Mouse (Mus musculus): ENCODE measurements around the gene Exoc1.

Exoc1 gene

GRCm38 (mm10) chr5:76529040-76529703 is at the start of gene Exoc1:
TSS of gene Exoc1 (plus strand) at chr5:76529311.
- DNase-seq (ENCODE audit: low read depth) = peak; percentile 92

DNA sequence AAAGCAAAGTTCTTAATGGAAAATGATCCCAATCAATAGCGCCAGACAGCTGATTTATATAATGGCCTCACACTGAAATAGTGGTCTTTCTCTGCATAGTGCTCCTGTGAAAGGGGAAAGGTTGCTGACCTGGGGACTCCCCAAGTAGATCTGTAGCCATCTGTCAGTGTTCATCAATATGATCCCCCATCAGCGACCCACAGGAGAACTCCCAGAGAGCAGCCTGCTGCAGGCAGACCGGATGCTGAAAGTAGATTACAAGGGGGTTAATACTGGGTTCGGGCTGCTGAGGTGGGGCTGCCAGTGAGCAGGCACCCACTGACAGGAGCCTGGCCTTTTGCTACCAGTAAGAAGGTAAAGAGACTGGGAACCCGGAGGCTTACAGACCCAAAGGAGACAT is 45.3 kb upstream of the Exoc1 start, which contains the start of gene Gm7271:
Gene Gm7271 (plus strand): TSS at position 230 of the 400 bp plus-strand sequence.
- DNase-seq (ENCODE audit: low read depth) = no peak

- no peak for DNase-seq (ENCODE audit: low read depth)
These were observed 34.0 kb upstream of the Exoc1 start for GRCm38 (mm10) chr5:76495126-76495525.

DNA sequence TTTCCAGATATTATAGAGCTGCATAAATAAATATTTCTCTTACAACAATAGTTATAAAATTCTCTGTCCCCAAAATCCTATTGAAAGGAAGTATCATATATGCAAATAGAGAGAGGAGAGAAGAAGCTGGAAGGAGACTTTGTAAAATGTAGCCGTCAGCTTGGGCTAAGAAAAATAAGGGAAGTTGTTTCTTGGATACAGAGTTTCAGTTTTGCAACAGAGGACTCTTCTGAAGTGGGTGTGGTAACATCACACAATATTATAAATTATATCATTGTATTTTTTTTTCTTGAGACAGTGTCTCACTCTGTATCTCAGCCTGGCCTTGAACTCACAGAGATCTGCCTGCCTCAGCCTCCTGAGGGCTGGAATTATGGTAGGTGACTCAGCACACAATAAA is 6.7 kb upstream of the Exoc1 start:
- no peak for DNase-seq (ENCODE audit: low read depth)

GRCm38 (mm10) chr5:76524623-76525022 is 4.5 kb upstream of the Exoc1 start:
- no peak for DNase-seq (ENCODE audit: low read depth)

DNA sequence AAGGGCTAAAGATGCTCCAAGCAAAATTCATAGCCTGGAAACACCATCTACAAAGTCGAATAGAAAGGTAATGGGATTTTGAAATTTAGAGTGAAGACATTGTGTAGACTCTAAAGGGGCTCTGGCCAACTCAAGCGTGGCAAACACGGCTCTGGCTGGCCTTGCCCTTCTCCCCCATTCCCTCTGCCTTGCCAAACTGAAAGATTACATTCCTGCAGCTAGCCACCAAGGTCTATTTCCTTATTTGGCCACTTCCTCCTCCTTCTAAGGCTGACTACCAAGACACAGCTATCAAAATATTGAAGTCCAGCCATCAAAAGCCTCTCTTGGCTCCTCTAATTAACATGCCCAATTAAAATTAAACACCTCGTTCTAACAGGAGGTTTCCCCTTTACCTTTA is 4.0 kb upstream of the Exoc1 start:
- no peak for DNase-seq (ENCODE audit: low read depth)

DNA sequence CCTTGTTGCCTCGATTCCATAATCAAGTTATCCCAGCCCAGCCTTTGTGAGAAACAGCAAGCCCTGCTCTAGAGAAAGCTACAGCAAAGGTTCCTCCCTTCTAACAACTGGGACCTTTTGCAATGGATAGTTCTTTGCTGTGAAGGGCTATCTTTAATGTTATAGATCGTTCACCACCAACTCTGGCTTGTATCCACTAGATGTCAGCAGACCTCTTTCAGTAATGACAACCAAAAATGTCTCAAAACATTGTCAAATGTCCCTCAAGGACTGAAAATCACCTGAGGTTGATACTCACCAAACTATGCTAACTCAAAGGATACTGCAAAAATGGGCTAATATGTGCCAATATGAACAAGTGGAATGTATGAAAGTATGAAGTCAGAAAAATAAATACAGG is 3.3 kb upstream of the Exoc1 start:
- DNase-seq (ENCODE audit: low read depth) = no peak

GRCm38 (mm10) chr5:76529704-76530066 is 574 bp downstream of the Exoc1 start:
- DNase-seq (ENCODE audit: low read depth) = no peak

- no peak for DNase-seq (ENCODE audit: low read depth)
These were observed 4.1 kb downstream of the Exoc1 start for GRCm38 (mm10) chr5:76533186-76533585.

- no peak for DNase-seq (ENCODE audit: low read depth)
These were observed 7.1 kb downstream of the Exoc1 start for GRCm38 (mm10) chr5:76536231-76536630.

DNA sequence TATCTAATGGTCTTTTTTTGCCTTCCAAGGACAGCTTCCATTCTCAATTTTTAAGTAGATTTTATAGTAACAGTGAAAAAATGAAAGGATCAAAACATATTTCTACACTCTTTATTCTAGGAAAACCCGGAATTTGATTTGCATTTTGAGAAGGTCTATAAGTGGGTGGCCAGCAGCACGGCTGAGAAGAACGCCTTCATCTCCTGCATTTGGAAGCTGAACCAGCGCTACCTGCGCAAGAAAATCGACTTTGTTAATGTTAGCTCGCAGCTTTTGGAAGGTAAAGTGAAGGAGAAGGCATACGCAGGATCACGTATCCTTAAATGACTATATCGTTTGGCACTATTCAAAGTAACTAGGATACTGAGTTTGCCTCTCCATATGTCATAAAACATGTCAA is 8.5 kb downstream of the Exoc1 start:
- DNase-seq (ENCODE audit: low read depth) = no peak

- DNase-seq (ENCODE audit: low read depth) = no peak
These were observed 11.1 kb downstream of the Exoc1 start for GRCm38 (mm10) chr5:76540181-76540580.

DNA sequence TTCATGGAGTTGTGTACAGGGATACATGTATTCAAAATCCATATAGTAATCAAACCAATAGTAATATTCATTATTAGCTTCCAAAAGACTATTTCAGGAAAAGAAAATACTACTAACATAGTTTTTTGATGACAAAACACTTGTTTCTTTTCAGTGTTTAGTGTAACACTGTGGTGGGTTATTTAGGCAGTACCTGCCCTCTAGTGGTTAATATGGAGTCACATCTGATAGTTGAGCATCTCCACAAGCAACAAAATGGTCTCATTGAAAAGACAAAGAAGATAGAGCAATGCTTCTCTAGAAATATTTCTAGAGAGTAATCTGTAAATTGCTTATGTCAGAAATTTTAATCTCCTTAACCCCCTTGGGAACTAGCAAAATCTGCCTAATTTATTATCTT is 11.7 kb downstream of the Exoc1 start:
- DNase-seq (ENCODE audit: low read depth) = peak; percentile 9

DNA sequence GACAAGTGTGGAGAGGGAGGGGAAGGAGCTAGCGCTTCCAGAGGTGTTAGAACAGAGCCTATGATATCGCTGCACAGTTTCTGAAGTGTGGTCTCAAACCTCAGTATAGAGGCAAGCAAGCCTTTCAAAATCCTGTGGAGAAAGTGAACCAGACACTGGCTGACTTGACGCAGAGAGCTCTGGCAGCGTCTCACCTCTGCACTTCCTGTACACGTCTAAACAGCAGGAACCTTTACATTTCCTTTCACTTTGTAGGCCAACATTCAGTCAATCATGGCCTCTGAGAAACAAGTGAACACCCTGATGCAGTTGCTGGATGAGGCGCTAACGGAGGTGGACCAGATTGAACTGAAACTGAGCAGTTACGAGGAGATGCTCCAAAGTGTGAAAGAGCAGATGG is 14.1 kb downstream of the Exoc1 start:
- DNase-seq (ENCODE audit: low read depth) = peak; percentile 27

DNA sequence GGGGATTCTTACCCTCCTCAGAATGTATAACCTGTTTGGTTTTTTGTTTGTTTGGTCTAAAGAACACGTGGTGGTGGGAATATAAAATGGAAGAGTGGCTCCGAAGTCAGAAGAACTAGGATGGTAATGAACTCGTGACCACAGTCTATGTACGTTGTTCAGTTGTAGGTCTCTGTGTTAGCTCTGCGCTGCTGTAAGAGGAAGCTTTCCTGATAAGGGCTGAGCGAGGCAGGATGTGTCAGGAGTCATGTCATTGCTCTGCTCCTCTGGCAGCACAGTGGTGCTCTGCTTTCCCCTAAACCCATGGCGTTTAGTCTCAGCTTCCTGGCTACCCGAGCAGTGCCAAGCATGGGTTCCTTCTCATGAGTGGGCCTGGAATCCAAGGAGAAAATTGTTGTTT is 21.3 kb downstream of the Exoc1 start:
- DNase-seq (ENCODE audit: low read depth) = no peak

GRCm38 (mm10) chr5:76565321-76565720 is 36.2 kb downstream of the Exoc1 start:
- DNase-seq (ENCODE audit: low read depth) = peak; percentile 89

- no peak for DNase-seq (ENCODE audit: low read depth)
These were observed 45.1 kb downstream of the Exoc1 start for GRCm38 (mm10) chr5:76574251-76574650.

- DNase-seq (ENCODE audit: low read depth) = no peak
These were observed 47.9 kb downstream of the Exoc1 start for GRCm38 (mm10) chr5:76577026-76577425.

DNA sequence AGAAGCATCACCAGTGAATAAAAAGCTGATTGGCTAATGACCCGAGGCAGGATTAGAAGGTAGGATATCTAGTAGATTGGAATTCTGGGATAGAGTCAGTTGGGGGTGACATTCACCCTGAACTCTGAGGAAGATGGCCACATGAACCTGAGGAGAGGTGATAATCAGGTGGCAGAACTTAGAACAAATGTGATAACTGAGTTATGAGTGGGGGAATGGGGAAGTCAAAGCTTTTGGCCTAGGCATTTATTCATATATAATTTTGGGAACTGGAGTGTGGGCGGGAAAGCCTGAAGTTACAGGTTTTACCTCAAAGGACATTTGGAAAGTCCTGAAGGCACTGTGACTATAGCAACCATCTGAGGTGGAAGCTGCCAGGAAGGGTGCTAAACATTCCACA is 56.3 kb downstream of the Exoc1 start:
- DNase-seq (ENCODE audit: low read depth) = no peak

- DNase-seq (ENCODE audit: low read depth) = peak; percentile 79
These were observed 59.6 kb downstream of the Exoc1 start, which contains the start of gene Cep135 for GRCm38 (mm10) chr5:76588551-76589283. TSS of gene Cep135 (plus strand) at chr5:76588698.

- no peak for DNase-seq (ENCODE audit: low read depth)
These were observed 60.2 kb downstream of the Exoc1 start for GRCm38 (mm10) chr5:76589311-76589710.

DNA sequence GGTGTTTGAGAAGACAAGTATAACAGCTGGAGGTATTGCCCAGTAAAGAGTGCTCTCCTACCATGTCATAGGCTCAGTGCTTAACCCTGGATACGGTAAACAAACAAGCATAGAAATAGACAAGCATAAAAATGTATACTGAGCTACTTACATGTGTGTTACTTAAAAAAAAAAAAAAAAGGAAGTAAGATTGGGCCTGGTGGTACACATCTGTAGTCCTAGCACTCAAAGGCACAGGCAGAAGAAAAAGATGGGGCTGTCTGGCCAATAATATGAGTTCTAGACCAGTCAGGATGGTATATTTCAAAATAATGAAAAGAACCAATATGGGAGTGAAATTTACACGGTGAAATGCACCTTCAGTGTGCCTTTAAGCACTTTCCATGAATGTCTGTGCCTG is 60.9 kb downstream of the Exoc1 start:
- DNase-seq (ENCODE audit: low read depth) = no peak

DNA sequence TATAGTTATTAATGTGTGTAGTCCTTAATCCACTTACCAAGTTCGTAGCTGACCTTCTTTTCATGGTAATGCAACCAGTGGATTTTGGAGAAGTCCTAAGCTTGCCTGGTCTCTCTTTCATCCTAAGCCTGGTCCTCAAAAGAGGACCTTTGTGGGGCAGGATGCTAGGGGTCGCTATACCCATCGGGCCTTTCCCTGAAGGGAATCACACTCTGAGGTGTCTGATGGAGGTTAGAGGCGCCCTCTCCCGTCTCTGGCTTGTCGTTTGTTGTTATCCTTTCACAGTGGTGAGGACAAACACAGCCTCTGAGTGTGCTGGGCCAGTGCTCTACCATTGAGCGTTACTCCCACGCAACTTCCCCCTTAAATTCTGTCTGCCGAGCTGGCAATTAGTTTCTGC is 62.8 kb downstream of the Exoc1 start:
- no peak for DNase-seq (ENCODE audit: low read depth)

Measured in naive thymus-derived CD4-positive, alpha-beta T cell, adult 2 months (primary cell).